Mouse (Mus musculus) lung, embryonic 15.5 days (tissue): Measurements from ENCODE around the gene Gm45062. TPM values are rescaled to one million over a fixed set of nuclear protein-coding genes. Genes with fewer than 3 reads are reported as not detected.
"Not testable (repeated sequence)": the region's sequence is repeated elsewhere in the genome, so short reads cannot be mapped to it uniquely, and the experiment has no call there.

ENCODE experiments used
- ATAC-seq: fragments of 200-750 bp; cut with Nextera tagmentation; 2 replicates; pipeline ENCODE4 v1.8.0; 2017; ENCODE audit warnings: moderate number of reproducible peaks, borderline replicate concordance; ENCODE audit not compliant: low FRiP score, low TSS enrichment; ENCODE audit errors: extremely low read depth
- H3K27ac ChIP-seq: fragments of 300-500 bp; sonication (generic); 2 replicates; pipeline ENCODE4 v1.5.1; 2015; ENCODE audit warnings: moderate library complexity, mild to moderate bottlenecking, inconsistent platforms
- H3K27me3 ChIP-seq: fragments of 300-500 bp; sonication (generic); 2 replicates; pipeline ENCODE4 v1.6.1; 2015; ENCODE audit warnings: inconsistent platforms
- H3K36me3 ChIP-seq: fragments of 300-500 bp; sonication (generic); 2 replicates; pipeline ENCODE4 v1.6.1; 2015; ENCODE audit warnings: inconsistent platforms
- H3K4me1 ChIP-seq: fragments of 300-500 bp; sonication (generic); 2 replicates; pipeline ENCODE4 v1.6.1; 2015; ENCODE audit warnings: inconsistent platforms
- H3K4me2 ChIP-seq: fragments of 300-500 bp; sonication (generic); 2 replicates; pipeline ENCODE4 v1.6.1; 2015; ENCODE audit warnings: inconsistent platforms, mild to moderate bottlenecking, moderate library complexity
- H3K4me3 ChIP-seq: fragments of 300-500 bp; sonication (generic); 2 replicates; pipeline ENCODE4 v1.5.1; 2015; ENCODE audit warnings: mild to moderate bottlenecking, inconsistent platforms
- H3K9ac ChIP-seq: fragments of 300-500 bp; sonication (generic); 2 replicates; pipeline ENCODE4 v1.6.1; 2015; ENCODE audit warnings: inconsistent platforms
- H3K9me3 ChIP-seq: fragments of 300-500 bp; sonication (generic); 2 replicates; pipeline ENCODE4 v1.6.1; 2016; ENCODE audit warnings: inconsistent platforms
- WGBS: fragments of 180-500 bp; shearing (Covaris S2); methylation state at CpG from one replicate; pipeline ENCODE4 v1.1.7; 2015; 5-methylcytosine and 5-hydroxymethylcytosine counted together
- polyA plus RNA-seq: library from polyadenylated mRNA; unstranded; fragments of >200 nt; fragmentation: Nextera tagmentation; extraction: Ambion mirVana; gene quantifications from 2 replicates; pipeline ENCODE4 v1.2.1, GENCODE M21; 2015

Gene Gm45062
- polyA plus RNA-seq, 1 experiment from 2014 or later = 11.1 TPM

GRCm38 (mm10) chr6:8536944-8537343, 277.7 kb downstream of the Gm45062 start:
- Histone ChIP-seq H3K36me3 (no peaks in the 10 kb centered on the region), H3K9ac (no peak overlapping the region), H3K27ac (no peak overlapping the region), H3K9me3 (no peaks in the 10 kb centered on the region), H3K4me3 (no peak overlapping the region), H3K27me3 (no peaks in the 10 kb centered on the region), H3K4me1 (no peaks in the 10 kb centered on the region), H3K4me2 (no peak overlapping the region)
- no peak for ATAC-seq
- 72% methylated on average over 2 of the region's 2 CpGs for WGBS

GRCm38 (mm10) chr6:8541531-8541930, 282.3 kb downstream of the Gm45062 start:
- not testable (repeated sequence) for ATAC-seq, H3K4me3 ChIP-seq, H3K4me2 ChIP-seq, H3K4me1 ChIP-seq, H3K27ac ChIP-seq, H3K27me3 ChIP-seq, H3K36me3 ChIP-seq, H3K9me3 ChIP-seq, H3K9ac ChIP-seq
- WGBS = 92% methylated on average over 4 of the region's 4 CpGs

GRCm38 (mm10) chr6:8544822-8545221, 285.6 kb downstream of the Gm45062 start:
- Histone ChIP-seq H3K27me3 (no peaks in the 10 kb centered on the region), H3K36me3 (0 out of 2 replicates have a peak, but pooled peaks cover 4% of the 10 kb centered on the region), H3K4me1 (no peaks in the 10 kb centered on the region), H3K9ac (no peak overlapping the region), H3K9me3 (no peaks in the 10 kb centered on the region), H3K27ac (no peak overlapping the region), H3K4me2 (no peak overlapping the region), H3K4me3 (no peak overlapping the region)
- no peak for ATAC-seq
- WGBS = 92% methylated on average over 5 of the region's 5 CpGs

GRCm38 (mm10) chr6:8545780-8546179, 286.5 kb downstream of the Gm45062 start:
- WGBS = 91% methylated on average over 7 of the region's 7 CpGs
- ATAC-seq = no peak

GRCm38 (mm10) chr6:8551155-8551554, 291.9 kb downstream of the Gm45062 start:
- no peaks in the 10 kb centered on the region for H3K27me3 ChIP-seq
- ATAC-seq = no peak
- H3K4me3 ChIP-seq = no peak overlapping the region
- WGBS = 91% methylated on average over 2 of the region's 2 CpGs
- no peak overlapping the region for H3K9ac ChIP-seq
- no peaks in the 10 kb centered on the region for H3K9me3 ChIP-seq
- H3K4me2 ChIP-seq = no peak overlapping the region
- no peaks in the 10 kb centered on the region for H3K36me3 ChIP-seq
- H3K27ac ChIP-seq = no peak overlapping the region
- no peaks in the 10 kb centered on the region for H3K4me1 ChIP-seq

More at GRCm38 (mm10) chr6:8545780-8546179, 286.5 kb downstream of the Gm45062 start:
- no peaks in the 10 kb centered on the region for H3K27me3 ChIP-seq
- H3K9ac ChIP-seq = no peak overlapping the region
- no peaks in the 10 kb centered on the region for H3K9me3 ChIP-seq
- H3K4me2 ChIP-seq = no peak overlapping the region
- no peak overlapping the region for H3K27ac ChIP-seq
- H3K4me3 ChIP-seq = no peak overlapping the region
- H3K4me1 ChIP-seq = no peaks in the 10 kb centered on the region
- H3K36me3 ChIP-seq = 0 out of 2 replicates have a peak, but pooled peaks cover 4% of the 10 kb centered on the region

- 92% methylated on average over 5 of the region's 5 CpGs for WGBS
Measured at GRCm38 (mm10) chr6:8556849-8557571, 297.8 kb downstream of the Gm45062 start.

GRCm38 (mm10) chr6:8560682-8561081, 301.4 kb downstream of the Gm45062 start:
- Histone ChIP-seq H3K4me1 (no peaks in the 10 kb centered on the region), H3K27ac (no peak overlapping the region), H3K36me3 (peaks cover 3% of the 10 kb centered on the region; the same call in 1 of the 2 replicates), H3K4me3 (no peak overlapping the region), H3K9ac (no peak overlapping the region), H3K4me2 (no peak overlapping the region), H3K27me3 (no peaks in the 10 kb centered on the region), H3K9me3 (no peaks in the 10 kb centered on the region)
- 72% methylated on average over 2 of the region's 2 CpGs for WGBS
- ATAC-seq = no peak

More at GRCm38 (mm10) chr6:8556849-8557571, 297.8 kb downstream of the Gm45062 start:
- H3K9ac ChIP-seq = no peak overlapping the region
- no peak for ATAC-seq
- no peak overlapping the region for H3K4me2 ChIP-seq
- no peaks in the 10 kb centered on the region for H3K4me1 ChIP-seq
- no peak overlapping the region for H3K27ac ChIP-seq
- H3K4me3 ChIP-seq = no peak overlapping the region
- H3K9me3 ChIP-seq = no peaks in the 10 kb centered on the region
- no peaks in the 10 kb centered on the region for H3K36me3 ChIP-seq
- no peaks in the 10 kb centered on the region for H3K27me3 ChIP-seq

GRCm38 (mm10) chr6:8582377-8582776, 323.1 kb downstream of the Gm45062 start:
- no peak for ATAC-seq
- H3K4me1 ChIP-seq = no peaks in the 10 kb centered on the region
- no peak overlapping the region for H3K9ac ChIP-seq
- H3K4me3 ChIP-seq = no peak overlapping the region
- no peak overlapping the region for H3K4me2 ChIP-seq
- H3K27me3 ChIP-seq = no peaks in the 10 kb centered on the region
- 90% methylated on average over 9 of the region's 9 CpGs for WGBS
- no peaks in the 10 kb centered on the region for H3K9me3 ChIP-seq
- H3K36me3 ChIP-seq = 0 out of 2 replicates have a peak, but pooled peaks cover 3% of the 10 kb centered on the region
- H3K27ac ChIP-seq = no peak overlapping the region

- 0 out of 2 replicates have a peak, but pooled peaks cover 3% of the 10 kb centered on the region for H3K36me3 ChIP-seq
- ATAC-seq = no peak
- H3K4me3 ChIP-seq = no peak overlapping the region
- H3K9me3 ChIP-seq = no peaks in the 10 kb centered on the region
- no peaks in the 10 kb centered on the region for H3K27me3 ChIP-seq
- H3K27ac ChIP-seq = no peak overlapping the region
- no peak overlapping the region for H3K9ac ChIP-seq
- WGBS = 88% methylated on average over 3 of the region's 3 CpGs
- no peaks in the 10 kb centered on the region for H3K4me1 ChIP-seq
- H3K4me2 ChIP-seq = no peak overlapping the region
Measured at GRCm38 (mm10) chr6:8583892-8584291, 324.6 kb downstream of the Gm45062 start.

GRCm38 (mm10) chr6:8591665-8592064, 332.4 kb downstream of the Gm45062 start:
- H3K4me2 ChIP-seq = no peak overlapping the region
- ATAC-seq = no peak
- no peaks in the 10 kb centered on the region for H3K4me1 ChIP-seq
- WGBS = 84% methylated on average over 9 of the region's 9 CpGs
- no peaks in the 10 kb centered on the region for H3K27me3 ChIP-seq
- H3K27ac ChIP-seq = no peak overlapping the region
- H3K9me3 ChIP-seq = no peaks in the 10 kb centered on the region
- H3K4me3 ChIP-seq = no peak overlapping the region
- H3K36me3 ChIP-seq = no peaks in the 10 kb centered on the region
- no peak overlapping the region for H3K9ac ChIP-seq

- Histone ChIP-seq H3K4me2 (no peak overlapping the region), H3K27me3 (no peaks in the 10 kb centered on the region), H3K4me1 (no peaks in the 10 kb centered on the region), H3K9ac (no peak overlapping the region), H3K9me3 (no peaks in the 10 kb centered on the region), H3K4me3 (no peak overlapping the region), H3K36me3 (no peaks in the 10 kb centered on the region), H3K27ac (no peak overlapping the region)
- 55% methylated on average over 2 of the region's 2 CpGs for WGBS
- no peak for ATAC-seq
Measured at GRCm38 (mm10) chr6:8617369-8617768, 358.1 kb downstream of the Gm45062 start.

GRCm38 (mm10) chr6:8619582-8620350, 360.5 kb downstream of the Gm45062 start:
- no peak overlapping the region for H3K27ac ChIP-seq
- WGBS = 63% methylated on average over 4 of the region's 4 CpGs
- no peak overlapping the region for H3K4me2 ChIP-seq

More at GRCm38 (mm10) chr6:8619582-8620350, 360.5 kb downstream of the Gm45062 start:
- H3K36me3 ChIP-seq = no peaks in the 10 kb centered on the region
- no peaks in the 10 kb centered on the region for H3K4me1 ChIP-seq
- H3K9me3 ChIP-seq = no peaks in the 10 kb centered on the region
- no peak overlapping the region for H3K9ac ChIP-seq
- no peaks in the 10 kb centered on the region for H3K27me3 ChIP-seq
- no peak for ATAC-seq
- H3K4me3 ChIP-seq = no peak overlapping the region
